Mouse (Mus musculus): ENCODE measurements around the gene Zfp42.

DNA sequence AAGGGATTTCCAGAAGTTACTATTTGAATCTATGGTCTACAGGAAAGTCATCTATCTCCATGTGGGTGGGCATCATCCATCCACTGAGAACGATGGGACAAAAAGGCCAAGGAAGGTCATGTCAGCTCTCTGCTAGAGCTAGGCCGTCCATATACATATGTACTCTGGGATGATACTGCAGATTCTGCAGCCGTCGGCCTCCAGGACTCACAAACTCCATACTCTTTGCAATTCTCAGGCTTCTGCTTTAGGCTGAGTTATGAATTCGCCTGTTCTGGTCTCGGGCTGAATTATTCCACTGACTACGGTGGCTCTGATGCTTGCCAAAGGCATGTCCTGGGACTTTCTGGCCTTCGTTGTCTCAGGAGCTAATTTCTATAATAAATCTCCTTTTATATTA lies 58.1 kb downstream of the Zfp42 start:
- TF ChIP-seq GATA1 (IDR thresholded peaks at IDR 0.05; ENCODE audit: borderline replicate concordance, low read length) (no peak), FLI1 (IDR thresholded peaks at IDR 0.05; ENCODE audit: low read length) (no peak)
